Mouse (Mus musculus) CD4-positive, CD25-positive, alpha-beta regulatory T cell (primary cell): ENCODE results near the gene Rad23b. TPM values are rescaled to one million over a fixed set of nuclear protein-coding genes. Genes with fewer than 3 reads are reported as not detected.

Source experiments
- polyA plus RNA-seq: library from polyadenylated mRNA; unstranded; fragments of 100-300 nt; shearing (Covaris generic); gene quantifications from one replicate; pipeline ENCODE4 v1.2.1, GENCODE M21; 2017

The Rad23b gene
- 50.9 TPM for polyA plus RNA-seq

GRCm38 (mm10) chr4:55349452-55350218 is at the start of gene Rad23b:
Rad23b (plus strand) TSS chr4:55350043.

Other genes with a start within 250 kb of the Rad23b start
- 0.25 TPM for gene Klf4, start 182.4 kb downstream of the Rad23b start, polyA plus RNA-seq